Mouse (Mus musculus) A20 (cell line): Measurements from ENCODE around the gene Gm7978.
"Not testable (repeated sequence)": the region's sequence is repeated elsewhere in the genome, so short reads cannot be mapped to it uniquely, and the experiment has no call there.

Experiments
- DNase-seq: peaks from one replicate; pipeline ENCODE4 v3.0.0-alpha.2; 2011; ENCODE audit warnings: low read depth, low spot score

The Gm7978 gene

DNA sequence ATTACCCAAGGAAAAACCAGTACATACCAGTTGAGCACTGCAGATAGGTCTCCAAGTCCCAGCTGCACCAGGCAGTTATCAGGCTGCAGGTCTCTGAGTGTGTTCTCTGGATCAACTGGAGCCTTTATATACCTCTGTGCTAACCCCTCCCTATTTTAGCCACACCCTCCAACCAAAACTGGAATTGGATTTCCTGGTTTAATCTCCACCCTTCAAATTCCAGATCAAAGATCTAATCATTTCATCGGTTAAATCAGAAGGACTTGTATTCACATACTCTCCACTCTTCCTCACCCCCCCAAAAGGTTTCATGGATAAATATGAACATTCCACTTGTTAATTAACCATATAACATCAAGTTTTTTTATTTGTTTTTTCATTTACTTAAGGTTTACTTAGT is at the start of gene Gm7978:
Gm7978 (minus strand) TSS at position 101 of the 400 bp plus-strand sequence.
- not testable (repeated sequence) for DNase-seq

DNA sequence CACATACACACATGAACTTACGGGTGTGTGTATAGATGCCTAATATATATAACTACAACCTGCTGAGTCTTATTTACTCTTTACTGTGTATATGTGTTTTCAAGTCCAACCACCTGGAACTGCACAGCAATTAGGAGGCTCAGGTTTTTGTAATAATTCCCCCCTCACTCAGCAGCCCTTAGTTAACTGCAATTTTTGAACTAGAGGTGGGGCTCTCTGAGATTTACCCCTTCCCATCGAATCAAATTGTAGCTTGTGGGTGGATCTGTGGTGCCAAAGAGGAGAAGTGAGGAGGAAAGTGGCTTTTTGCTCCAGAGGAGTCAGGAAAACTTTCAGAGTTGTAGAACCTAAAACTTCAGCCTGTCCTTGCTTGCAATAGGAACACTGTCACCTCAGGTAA is 39.7 kb upstream of the Gm7978 start, which contains the start of gene E330014E10Rik:
E330014E10Rik (plus strand) TSS at position 301 of the 400 bp plus-strand sequence.
- not testable (repeated sequence) for DNase-seq

DNA sequence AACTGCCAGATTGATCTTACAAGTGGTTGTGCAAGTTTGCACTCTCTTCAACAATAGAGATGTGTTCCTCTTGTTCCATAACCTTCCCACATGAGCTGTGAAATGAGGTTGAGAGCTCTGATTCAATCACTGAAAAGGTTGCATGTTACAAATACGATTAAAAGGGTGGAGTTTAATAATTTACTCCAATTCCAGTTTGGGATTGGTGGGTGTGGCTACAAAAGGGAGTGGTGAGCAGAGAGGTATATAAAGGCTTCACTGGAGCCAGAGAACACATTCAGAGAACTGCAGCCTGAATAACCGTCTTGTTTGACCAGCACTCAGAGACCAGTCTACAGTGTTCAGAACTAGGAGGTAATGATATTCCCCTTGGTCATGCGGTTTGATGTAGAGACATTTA is 5.7 kb upstream of the Gm7978 start, which contains the start of gene Gm7982:
Gm7982 (plus strand) TSS at position 301 of the 400 bp plus-strand sequence.
- not testable (repeated sequence) for DNase-seq
